Mouse (Mus musculus) hindbrain, embryonic 12.5 days (tissue): ENCODE measurements around the gene Zhx3. TPM values are rescaled to one million over a fixed set of nuclear protein-coding genes. Genes with fewer than 3 reads are reported as not detected.

Experiments used
- ATAC-seq: fragments of 200-750 bp; cut with Nextera tagmentation; 2 replicates; pipeline ENCODE4 v1.8.0; 2017; ENCODE audit warnings: moderate TSS enrichment; ENCODE audit not compliant: low FRiP score
- H3K27ac ChIP-seq: fragments of 300-500 bp; sonication (generic); 2 replicates; pipeline ENCODE4 v1.5.1; 2016; ENCODE audit warnings: mild to moderate bottlenecking
- H3K27me3 ChIP-seq: fragments of 300-500 bp; sonication (generic); 2 replicates; pipeline ENCODE4 v1.6.1; 2016; ENCODE audit warnings: mild to moderate bottlenecking
- H3K36me3 ChIP-seq: fragments of 300-500 bp; sonication (generic); 2 replicates; pipeline ENCODE4 v1.6.1; 2016; ENCODE audit warnings: mild to moderate bottlenecking
- H3K4me1 ChIP-seq: fragments of 300-500 bp; sonication (generic); 2 replicates; pipeline ENCODE4 v1.6.1; 2016
- H3K4me2 ChIP-seq: fragments of 300-500 bp; sonication (generic); replicated peaks from 2 replicates; pipeline ENCODE4 v1.6.1; 2016; ENCODE audit warnings: mild to moderate bottlenecking
- H3K4me3 ChIP-seq: fragments of 300-500 bp; sonication (generic); 2 replicates; pipeline ENCODE4 v1.5.1; 2016; ENCODE audit warnings: mild to moderate bottlenecking
- H3K9ac ChIP-seq: fragments of 300-500 bp; sonication (generic); 2 replicates; pipeline ENCODE4 v1.6.1; 2016; ENCODE audit warnings: mild to moderate bottlenecking, moderate library complexity
- H3K9me3 ChIP-seq: fragments of 300-500 bp; sonication (generic); replicated peaks from 2 replicates; pipeline ENCODE4 v1.6.1; 2016; ENCODE audit warnings: mild to moderate bottlenecking
- WGBS: fragments of 180-500 bp; shearing (Covaris S2); methylation state at CpG from one replicate; pipeline ENCODE4 v1.1.7; 2016; 5-methylcytosine and 5-hydroxymethylcytosine counted together
- polyA plus RNA-seq: library from polyadenylated mRNA; unstranded; fragments of >200 nt; fragmentation: Nextera tagmentation; extraction: Ambion mirVana; gene quantifications from 2 replicates; pipeline ENCODE4 v1.2.1, GENCODE M21; 2016

Zhx3 gene
- polyA plus RNA-seq, 1 experiment from 2014 or later = 16.0 TPM

DNA sequence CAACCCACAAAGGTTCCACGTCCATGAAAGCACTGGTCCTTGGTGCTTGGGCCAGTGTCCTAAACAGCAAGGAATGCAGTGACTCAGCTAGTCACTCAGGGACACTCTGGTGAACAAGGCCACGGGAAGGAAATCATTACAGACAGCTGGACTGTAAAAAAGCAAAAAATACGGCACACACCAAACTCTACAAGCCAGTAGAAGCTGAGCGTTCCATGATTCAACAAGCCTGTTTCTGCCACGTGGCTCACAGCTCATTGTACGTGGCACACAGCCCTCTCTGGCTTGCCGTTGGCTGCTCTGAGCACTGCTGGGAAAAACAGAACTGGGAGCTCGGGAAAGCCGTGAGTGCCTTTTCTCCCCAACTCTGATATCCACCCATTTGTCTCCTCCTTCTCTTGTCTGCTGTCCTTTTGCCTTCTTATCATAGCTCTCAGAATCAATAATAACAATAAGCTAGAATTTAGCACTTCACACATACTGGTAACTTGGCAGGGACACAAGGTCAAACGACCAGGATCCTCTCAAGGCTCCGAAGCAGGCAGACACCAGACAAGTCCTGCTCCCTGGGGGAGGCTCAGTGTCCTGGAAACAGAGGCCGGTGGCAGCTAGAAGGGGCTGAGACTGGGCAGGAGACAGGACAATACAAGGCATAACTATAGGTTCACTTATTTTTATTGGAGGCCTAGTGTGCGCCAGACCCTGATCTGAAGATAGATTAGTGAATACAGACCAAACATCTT, 7.8 kb upstream of the Zhx3 start, which contains the start of gene Lpin3:
Lpin3 (plus strand) TSS at position 218 of the 743 bp plus-strand sequence.
- Histone ChIP-seq H3K9me3 (no peaks in the 10 kb centered on the region), H3K36me3 (no peaks in the 10 kb centered on the region), H3K27ac (no peak within 1 kb of the TSS), H3K9ac (no peak within 1 kb of the TSS), H3K4me3 (no peak within 1 kb of the TSS), H3K27me3 (no peaks in the 10 kb centered on the region), H3K4me2 (no peak within 1 kb of the TSS), H3K4me1 (no peaks in the 10 kb centered on the region)
- no peak for ATAC-seq
- 68% methylated on average over 13 of the region's 13 CpGs for WGBS

DNA sequence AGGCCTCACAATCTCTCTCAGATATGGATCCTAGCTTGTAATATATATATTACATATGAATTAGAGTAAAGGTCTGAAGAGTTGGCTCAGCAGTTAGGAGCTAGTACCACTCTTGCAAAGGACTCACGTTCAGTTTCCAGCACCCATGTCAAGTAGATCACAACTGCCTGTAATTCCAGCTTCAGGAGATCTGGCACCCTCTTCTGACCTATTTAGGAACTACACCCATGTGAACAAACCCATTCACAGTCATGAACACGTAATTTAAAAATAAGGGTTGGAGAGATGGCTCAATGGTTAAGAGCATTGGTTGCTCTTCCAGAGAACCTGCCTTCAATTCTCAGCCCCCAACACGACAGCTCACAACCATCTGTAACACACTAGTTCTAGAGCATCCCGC, 3.3 kb upstream of the Zhx3 start:
- Histone ChIP-seq H3K9ac (no peak overlapping the region), H3K4me2 (no peak overlapping the region), H3K27ac (no peak overlapping the region), H3K27me3 (no peaks in the 10 kb centered on the region), H3K36me3 (no peaks in the 10 kb centered on the region), H3K4me1 (peaks cover 13% of the 10 kb centered on the region), H3K9me3 (no peaks in the 10 kb centered on the region), H3K4me3 (no peak overlapping the region)
- WGBS = 82% methylated on average over 4 of the region's 4 CpGs
- no peak for ATAC-seq

DNA sequence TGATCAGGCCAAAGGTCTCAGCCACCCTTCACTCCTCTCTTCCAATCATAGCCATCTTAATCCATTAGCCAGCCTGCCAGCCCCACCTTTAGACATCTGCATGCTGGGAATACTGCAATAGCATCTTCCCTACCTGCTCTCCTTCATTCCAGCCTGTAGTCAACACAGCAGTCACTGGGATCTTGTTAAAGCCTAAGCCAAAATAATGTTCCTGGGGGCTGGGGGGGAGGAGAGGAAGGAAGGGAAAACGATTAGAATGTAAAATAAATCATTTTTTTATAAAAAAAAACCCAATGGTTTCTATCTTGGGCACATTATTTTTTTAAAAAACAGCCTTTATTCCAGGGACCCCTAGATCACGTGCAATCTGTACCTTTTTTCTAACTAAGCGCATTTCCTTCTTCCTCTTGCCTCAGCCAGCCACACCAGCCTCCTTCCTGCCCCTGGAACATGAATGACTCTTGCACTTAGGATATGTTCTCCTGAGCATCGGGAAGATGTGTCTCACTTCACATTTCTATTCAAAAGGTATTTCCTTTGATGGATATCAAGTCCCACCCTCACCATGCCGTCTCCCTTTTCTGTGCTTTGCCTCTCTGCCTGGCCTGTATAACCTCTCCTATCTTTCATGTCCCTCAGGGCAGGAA, 1.6 kb upstream of the Zhx3 start:
- Histone ChIP-seq H3K27ac (no peak overlapping the region), H3K36me3 (no peaks in the 10 kb centered on the region), H3K4me3 (no peak overlapping the region), H3K9ac (no peak overlapping the region), H3K4me1 (peaks cover 13% of the 10 kb centered on the region), H3K4me2 (no peak overlapping the region), H3K27me3 (no peaks in the 10 kb centered on the region), H3K9me3 (no peaks in the 10 kb centered on the region)
- no peak for ATAC-seq
- WGBS = 86% methylated on average over 5 of the region's 5 CpGs

DNA sequence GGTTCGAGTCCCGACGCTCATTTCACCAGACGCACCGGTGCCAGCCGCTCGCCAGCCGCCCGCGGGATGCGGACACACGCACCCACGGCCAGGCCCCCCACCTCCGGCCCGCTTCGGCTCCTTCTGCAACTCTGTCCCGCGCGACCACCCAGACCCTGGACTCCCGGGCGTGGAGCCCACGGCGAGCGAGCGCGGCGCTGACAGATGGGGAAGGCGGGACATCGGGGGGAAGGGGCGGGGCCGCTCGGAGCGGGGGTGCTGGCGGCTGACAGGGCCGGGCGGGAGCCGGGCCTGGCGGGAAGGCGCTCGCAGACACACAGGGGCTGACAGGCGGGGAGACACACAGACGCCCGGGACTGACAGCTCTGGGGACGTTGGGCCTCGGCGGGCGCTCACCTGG, 403 bp downstream of the Zhx3 start:
- no peaks in the 10 kb centered on the region for H3K9me3 ChIP-seq
- peak overlapping the region; percentile 87 for H3K4me2 ChIP-seq
- peak; percentile 93 for ATAC-seq
- H3K27me3 ChIP-seq = no peaks in the 10 kb centered on the region
- no peaks in the 10 kb centered on the region for H3K36me3 ChIP-seq
- H3K9ac ChIP-seq = peak overlapping the region; percentile 96
- peak overlapping the region; percentile 99 for H3K27ac ChIP-seq
- WGBS = under 1% methylated on average over 46 of the region's 47 CpGs
- H3K4me3 ChIP-seq = peak overlapping the region; percentile 89
- H3K4me1 ChIP-seq = peaks cover 13% of the 10 kb centered on the region

DNA sequence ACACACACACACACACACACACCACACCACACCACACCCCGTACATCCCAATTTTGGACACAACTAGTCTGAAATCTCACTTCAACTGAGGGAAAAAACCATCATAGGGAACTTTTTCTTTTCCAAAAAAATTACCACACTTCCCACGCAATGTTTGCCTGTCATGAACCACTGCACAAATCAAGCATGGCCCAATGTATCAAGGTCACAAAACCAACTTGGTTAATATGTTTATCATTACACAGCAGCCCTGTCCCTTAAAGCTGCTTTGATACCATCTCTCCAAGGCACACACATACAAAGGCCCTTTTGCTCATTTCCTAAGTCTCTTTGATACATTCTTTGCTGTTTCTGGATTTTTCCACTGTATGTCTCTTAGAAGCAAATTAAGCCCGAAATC, 1.5 kb downstream of the Zhx3 start:
- H3K27me3 ChIP-seq = no peaks in the 10 kb centered on the region
- no peak overlapping the region for H3K9ac ChIP-seq
- H3K36me3 ChIP-seq = no peaks in the 10 kb centered on the region
- peaks cover 13% of the 10 kb centered on the region for H3K4me1 ChIP-seq
- H3K4me2 ChIP-seq = peak overlapping the region; percentile 23; the same call in 1 of the 2 replicates
- no peaks in the 10 kb centered on the region for H3K9me3 ChIP-seq
- H3K27ac ChIP-seq = no peak overlapping the region
- H3K4me3 ChIP-seq = no peak overlapping the region
- 89% methylated on average over 3 of the region's 3 CpGs for WGBS
- ATAC-seq = no peak

DNA sequence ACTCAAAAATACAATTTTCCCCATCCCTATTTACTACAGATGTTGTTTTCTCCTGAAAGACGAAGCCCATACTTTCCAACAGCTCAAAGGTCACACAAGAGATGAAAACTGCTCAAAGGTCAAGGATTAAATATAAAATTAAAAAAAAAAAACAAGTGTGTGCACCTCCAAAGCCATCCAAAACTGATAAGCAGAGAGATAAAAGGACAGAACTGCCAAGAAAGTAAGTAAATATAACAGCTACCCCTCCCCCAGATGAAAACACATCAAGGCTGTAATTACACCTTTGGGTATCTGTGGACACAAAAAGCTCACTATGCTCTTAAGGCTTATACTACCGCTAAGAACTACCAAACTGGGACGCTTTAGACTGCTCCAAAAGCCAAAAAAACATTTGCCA, 3.4 kb downstream of the Zhx3 start:
- Histone ChIP-seq H3K9me3 (no peaks in the 10 kb centered on the region), H3K4me3 (no peak overlapping the region), H3K36me3 (no peaks in the 10 kb centered on the region), H3K4me2 (no peak overlapping the region), H3K9ac (no peak overlapping the region), H3K4me1 (peaks cover 13% of the 10 kb centered on the region), H3K27ac (no peak overlapping the region), H3K27me3 (no peaks in the 10 kb centered on the region)
- no peak for ATAC-seq
- WGBS = 75% methylated on average over 3 of the region's 3 CpGs

DNA sequence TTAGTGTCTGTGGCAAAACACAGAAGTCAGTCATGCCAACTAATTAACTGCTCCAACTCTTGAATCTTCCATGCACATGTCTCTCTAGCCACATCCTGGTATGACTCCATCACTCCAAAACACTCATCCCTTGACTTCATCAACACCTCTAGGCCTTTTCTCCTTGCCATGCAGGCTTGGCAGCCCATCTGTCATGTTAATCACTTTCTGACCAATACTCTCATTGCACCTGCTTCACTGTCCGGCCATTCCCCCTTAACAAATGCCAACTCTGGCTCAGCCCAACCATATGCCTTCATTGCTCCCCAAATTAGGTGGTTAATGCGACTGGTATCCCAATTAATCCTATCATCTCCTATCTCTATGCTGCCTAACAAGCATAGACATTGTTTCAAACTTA, 7.5 kb downstream of the Zhx3 start:
- Histone ChIP-seq H3K36me3 (no peaks in the 10 kb centered on the region), H3K9ac (no peak overlapping the region), H3K9me3 (no peaks in the 10 kb centered on the region), H3K27ac (no peak overlapping the region), H3K4me1 (no peaks in the 10 kb centered on the region), H3K4me2 (no peak overlapping the region), H3K4me3 (no peak overlapping the region), H3K27me3 (no peaks in the 10 kb centered on the region)
- 67% methylated on average over 2 of the region's 2 CpGs for WGBS
- ATAC-seq = no peak

DNA sequence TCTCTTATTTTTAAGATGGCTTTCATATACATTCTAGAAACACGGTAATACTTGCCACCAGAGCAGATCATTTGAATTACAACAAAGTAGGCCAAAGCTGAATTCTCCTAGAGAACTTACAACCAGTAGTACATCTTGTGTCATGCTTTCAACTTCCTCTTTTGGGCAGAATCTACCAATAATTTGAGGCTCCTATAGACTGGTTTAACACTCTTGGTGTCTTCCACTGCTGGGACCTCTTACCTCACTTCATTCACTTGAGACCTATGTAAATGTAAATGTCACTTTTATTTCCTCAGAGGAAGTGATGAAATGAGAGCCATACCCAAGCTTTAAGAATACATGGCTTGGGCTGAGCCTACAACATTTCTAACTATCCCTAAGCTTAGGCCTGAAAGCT, 8.7 kb downstream of the Zhx3 start:
- no peaks in the 10 kb centered on the region for H3K9me3 ChIP-seq
- H3K4me1 ChIP-seq = no peaks in the 10 kb centered on the region
- H3K36me3 ChIP-seq = no peaks in the 10 kb centered on the region
- no peak for ATAC-seq
- no peaks in the 10 kb centered on the region for H3K27me3 ChIP-seq
- H3K4me2 ChIP-seq = no peak overlapping the region
- H3K9ac ChIP-seq = no peak overlapping the region
- WGBS = 79% methylated on average over 1 of the region's 1 CpGs
- no peak overlapping the region for H3K4me3 ChIP-seq
- H3K27ac ChIP-seq = no peak overlapping the region

DNA sequence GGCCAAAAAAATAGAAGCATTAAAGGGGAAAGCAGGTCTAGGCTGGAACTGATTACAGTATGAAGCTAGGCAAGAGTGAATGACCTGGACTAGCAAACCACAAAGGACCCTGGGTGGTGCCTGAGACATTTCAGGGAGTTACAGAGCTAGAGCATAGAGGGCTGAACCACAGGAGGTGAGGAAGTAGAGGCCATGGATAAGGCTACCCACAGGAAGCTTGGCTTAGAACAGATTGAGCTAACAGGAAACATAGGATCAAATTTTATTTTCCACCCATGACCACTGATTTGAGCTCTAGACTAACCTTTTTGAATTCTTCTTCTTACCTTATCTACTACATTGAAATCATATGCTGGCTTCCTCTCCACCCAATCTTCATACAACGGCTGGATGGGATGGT, 12.4 kb downstream of the Zhx3 start:
- H3K4me2 ChIP-seq = no peak overlapping the region
- no peak overlapping the region for H3K9ac ChIP-seq
- H3K4me3 ChIP-seq = no peak overlapping the region
- H3K4me1 ChIP-seq = no peaks in the 10 kb centered on the region
- no peaks in the 10 kb centered on the region for H3K27me3 ChIP-seq
- no peak overlapping the region for H3K27ac ChIP-seq
- H3K9me3 ChIP-seq = no peaks in the 10 kb centered on the region
- ATAC-seq = no peak
- 85% methylated on average over 1 of the region's 1 CpGs for WGBS
- H3K36me3 ChIP-seq = no peaks in the 10 kb centered on the region

DNA sequence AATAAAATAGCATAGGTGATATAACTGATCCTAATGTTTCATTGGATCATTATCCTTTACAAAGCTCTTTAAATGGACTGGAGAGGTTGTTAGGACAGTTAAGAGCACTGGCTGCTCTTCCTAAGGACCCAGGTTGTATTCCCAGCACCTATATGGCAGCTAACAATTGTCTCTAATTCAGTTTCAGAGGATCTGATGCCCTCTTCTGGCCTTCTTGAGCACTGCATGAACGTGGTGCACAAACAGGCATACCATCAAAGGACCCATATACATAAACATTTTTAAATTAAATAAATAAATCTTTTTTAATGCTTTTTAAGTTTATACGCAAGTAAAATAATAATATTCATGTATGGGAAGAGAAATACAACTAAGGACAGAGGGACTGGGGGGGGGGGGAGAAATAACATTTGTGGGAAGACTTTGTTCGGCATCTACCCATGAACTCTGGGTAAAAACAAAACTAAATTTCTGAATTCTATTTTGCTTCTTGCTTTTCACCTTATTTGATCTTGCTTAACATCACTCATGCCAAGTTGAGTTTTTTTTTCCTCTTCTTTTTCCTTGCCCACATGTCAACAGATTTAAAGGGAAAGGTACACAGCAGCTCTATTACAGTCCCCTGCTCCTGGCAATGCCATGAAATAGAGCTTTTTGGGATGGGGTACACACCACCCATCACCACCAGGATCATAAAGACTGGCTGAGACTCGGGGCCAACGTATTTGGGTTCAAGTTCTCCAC, 16.3 kb downstream of the Zhx3 start:
- WGBS = 72% methylated on average over 5 of the region's 5 CpGs
- Histone ChIP-seq H3K4me2 (no peak overlapping the region), H3K9me3 (no peaks in the 10 kb centered on the region)

DNA sequence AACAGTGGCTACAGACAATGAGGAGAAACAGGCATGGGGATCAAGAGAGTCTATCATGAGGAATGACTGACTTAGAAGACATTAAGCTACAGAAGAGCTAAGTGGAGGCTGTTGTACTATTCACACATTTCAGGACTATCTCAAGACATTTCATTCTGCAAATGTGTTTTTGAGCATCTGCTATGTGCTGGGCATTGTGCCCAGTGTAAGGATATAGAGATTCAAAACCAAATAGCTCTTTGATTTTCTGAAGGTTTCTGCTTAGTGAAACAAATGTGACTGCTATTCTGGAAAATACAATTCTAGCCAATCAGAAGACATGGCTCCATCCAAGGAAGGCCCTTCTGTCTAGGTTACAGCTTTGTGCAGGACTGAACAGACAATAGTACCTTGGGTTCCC, 18.1 kb downstream of the Zhx3 start:
- Histone ChIP-seq H3K9ac (no peak overlapping the region), H3K4me2 (no peak overlapping the region), H3K4me3 (no peak overlapping the region), H3K27me3 (no peaks in the 10 kb centered on the region), H3K36me3 (no peaks in the 10 kb centered on the region), H3K4me1 (no peaks in the 10 kb centered on the region), H3K27ac (no peak overlapping the region), H3K9me3 (no peaks in the 10 kb centered on the region)
- ATAC-seq = no peak

More for the DNA sequence above, 16.3 kb downstream of the Zhx3 start:
- Histone ChIP-seq H3K4me3 (no peak overlapping the region), H3K4me1 (no peaks in the 10 kb centered on the region), H3K27ac (no peak overlapping the region), H3K27me3 (no peaks in the 10 kb centered on the region), H3K36me3 (no peaks in the 10 kb centered on the region), H3K9ac (no peak overlapping the region)
- no peak for ATAC-seq

DNA sequence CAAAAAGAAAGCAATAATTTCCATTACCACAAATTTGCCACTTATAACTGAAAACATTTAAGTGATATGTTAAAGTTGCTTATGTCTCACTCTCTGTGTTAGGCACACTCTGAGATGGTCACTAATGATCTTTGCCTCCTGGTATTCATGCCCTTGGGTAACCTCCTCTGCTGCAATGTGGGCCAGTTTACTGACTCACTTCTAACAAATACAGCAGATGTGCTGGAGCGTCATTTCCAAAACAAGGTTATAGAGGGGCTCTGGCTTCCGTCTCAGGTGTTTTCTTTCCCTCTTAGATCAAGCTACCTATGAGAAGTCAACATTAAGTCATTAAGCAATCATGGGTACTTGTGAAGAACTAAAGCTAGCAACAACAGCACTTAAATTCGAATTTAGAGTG, 22.4 kb downstream of the Zhx3 start:
- H3K4me3 ChIP-seq = no peak overlapping the region
- no peaks in the 10 kb centered on the region for H3K36me3 ChIP-seq
- H3K4me2 ChIP-seq = no peak overlapping the region
- no peak overlapping the region for H3K9ac ChIP-seq
- H3K9me3 ChIP-seq = no peaks in the 10 kb centered on the region
- 88% methylated on average over 3 of the region's 3 CpGs for WGBS
- H3K4me1 ChIP-seq = no peaks in the 10 kb centered on the region
- no peaks in the 10 kb centered on the region for H3K27me3 ChIP-seq
- ATAC-seq = no peak
- H3K27ac ChIP-seq = no peak overlapping the region
